Mouse (Mus musculus): ENCODE measurements at regions not wholly inside any gene's neighbourhood (a gene's known extent, or its start where the extent isn't known, plus 50 kb on each side); places are given as distances from the start of the nearest gene placed in this dataset.
"Not testable (repeated sequence)": the region's sequence is repeated elsewhere in the genome, so short reads cannot be mapped to it uniquely, and the experiment has no call there.

GRCm38 (mm10) chr4:22250276-22250675, 107.1 kb upstream of the Fbxl4 start:
- not testable (repeated sequence) for H3K9me3 ChIP-seq; H3K27me3 ChIP-seq; H3K9ac ChIP-seq; H3K27ac ChIP-seq; H3K4me2 ChIP-seq; H3K4me3 ChIP-seq (replicated peaks); H3K36me3 ChIP-seq (replicated peaks); H3K4me1 ChIP-seq; ATAC-seq (ENCODE audit: low FRiP score)
- WGBS, result 0% methylated on average over 1 of the region's 1 CpGs

- Histone ChIP-seq H3K27me3 (peaks cover 13% of the 10 kb centered on the region), H3K4me1 (no peaks in the 10 kb centered on the region), H3K9me3 (no peaks in the 10 kb centered on the region), H3K9ac (no peak overlapping the region), H3K4me2 (no peak overlapping the region), H3K4me3 (replicated peaks) (no peak overlapping the region), H3K36me3 (replicated peaks) (no peaks in the 10 kb centered on the region), H3K27ac (no peak overlapping the region)
- ATAC-seq (ENCODE audit: low FRiP score), result no peak; the same call in 1 of the 2 replicates
- 17% methylated on average over 6 of the region's 6 CpGs for WGBS
These were observed 93.4 kb upstream of the Fbxl4 start for GRCm38 (mm10) chr4:22263903-22264302.

- no peak overlapping the region for H3K4me2 ChIP-seq
- no peaks in the 10 kb centered on the region for H3K36me3 ChIP-seq (replicated peaks)
- H3K27ac ChIP-seq, result no peak overlapping the region
- H3K4me3 ChIP-seq (replicated peaks), result no peak overlapping the region
- no peak for ATAC-seq (ENCODE audit: low FRiP score)
- peaks cover 13% of the 10 kb centered on the region for H3K27me3 ChIP-seq
- WGBS, result 54% methylated on average over 6 of the region's 6 CpGs
- no peak overlapping the region for H3K9ac ChIP-seq
- no peaks in the 10 kb centered on the region for H3K9me3 ChIP-seq
- no peaks in the 10 kb centered on the region for H3K4me1 ChIP-seq
These were observed 88.3 kb upstream of the Fbxl4 start for GRCm38 (mm10) chr4:22269064-22269463.

GRCm38 (mm10) chr4:22274178-22274577, 83.2 kb upstream of the Fbxl4 start:
- Histone ChIP-seq H3K36me3 (replicated peaks) (no peaks in the 10 kb centered on the region), H3K9ac (no peak overlapping the region), H3K27me3 (no peaks in the 10 kb centered on the region), H3K9me3 (no peaks in the 10 kb centered on the region), H3K4me1 (no peaks in the 10 kb centered on the region), H3K27ac (no peak overlapping the region), H3K4me2 (no peak overlapping the region), H3K4me3 (replicated peaks) (no peak overlapping the region)
- WGBS, result 87% methylated on average over 4 of the region's 4 CpGs
- no peak for ATAC-seq (ENCODE audit: low FRiP score)

- ATAC-seq (ENCODE audit: low FRiP score), result no peak
These were observed 74.6 kb upstream of the Fbxl4 start for GRCm38 (mm10) chr4:22282536-22283323.

GRCm38 (mm10) chr4:22292169-22292568, 65.2 kb upstream of the Fbxl4 start:
- Histone ChIP-seq H3K9ac (no peak overlapping the region), H3K4me2 (no peak overlapping the region), H3K4me3 (replicated peaks) (no peak overlapping the region), H3K27me3 (no peaks in the 10 kb centered on the region), H3K4me1 (no peaks in the 10 kb centered on the region), H3K9me3 (no peaks in the 10 kb centered on the region), H3K27ac (no peak overlapping the region), H3K36me3 (replicated peaks) (no peaks in the 10 kb centered on the region)
- WGBS, result 65% methylated on average over 3 of the region's 3 CpGs
- no peak for ATAC-seq (ENCODE audit: low FRiP score)

More at GRCm38 (mm10) chr4:22282536-22283323, 74.6 kb upstream of the Fbxl4 start:
- H3K36me3 ChIP-seq (replicated peaks), result no peaks in the 10 kb centered on the region
- H3K9ac ChIP-seq, result no peak overlapping the region
- 71% methylated on average over 4 of the region's 4 CpGs for WGBS
- H3K9me3 ChIP-seq, result no peaks in the 10 kb centered on the region
- no peak overlapping the region for H3K4me3 ChIP-seq (replicated peaks)
- H3K4me2 ChIP-seq, result no peak overlapping the region
- no peak overlapping the region for H3K27ac ChIP-seq
- H3K27me3 ChIP-seq, result no peaks in the 10 kb centered on the region
- no peaks in the 10 kb centered on the region for H3K4me1 ChIP-seq

GRCm38 (mm10) chr4:22300206-22300605, 57.1 kb upstream of the Fbxl4 start:
- H3K36me3 ChIP-seq (replicated peaks), result no peaks in the 10 kb centered on the region
- no peak for ATAC-seq (ENCODE audit: low FRiP score)
- no peak overlapping the region for H3K4me2 ChIP-seq
- H3K4me3 ChIP-seq (replicated peaks), result no peak overlapping the region
- 0 out of 2 replicates have a peak, but pooled peaks cover 4% of the 10 kb centered on the region for H3K9me3 ChIP-seq
- 94% methylated on average over 7 of the region's 7 CpGs for WGBS
- H3K4me1 ChIP-seq, result peaks cover 10% of the 10 kb centered on the region
- H3K27ac ChIP-seq, result no peak overlapping the region
- H3K27me3 ChIP-seq, result no peaks in the 10 kb centered on the region
- no peak overlapping the region for H3K9ac ChIP-seq

DNA sequence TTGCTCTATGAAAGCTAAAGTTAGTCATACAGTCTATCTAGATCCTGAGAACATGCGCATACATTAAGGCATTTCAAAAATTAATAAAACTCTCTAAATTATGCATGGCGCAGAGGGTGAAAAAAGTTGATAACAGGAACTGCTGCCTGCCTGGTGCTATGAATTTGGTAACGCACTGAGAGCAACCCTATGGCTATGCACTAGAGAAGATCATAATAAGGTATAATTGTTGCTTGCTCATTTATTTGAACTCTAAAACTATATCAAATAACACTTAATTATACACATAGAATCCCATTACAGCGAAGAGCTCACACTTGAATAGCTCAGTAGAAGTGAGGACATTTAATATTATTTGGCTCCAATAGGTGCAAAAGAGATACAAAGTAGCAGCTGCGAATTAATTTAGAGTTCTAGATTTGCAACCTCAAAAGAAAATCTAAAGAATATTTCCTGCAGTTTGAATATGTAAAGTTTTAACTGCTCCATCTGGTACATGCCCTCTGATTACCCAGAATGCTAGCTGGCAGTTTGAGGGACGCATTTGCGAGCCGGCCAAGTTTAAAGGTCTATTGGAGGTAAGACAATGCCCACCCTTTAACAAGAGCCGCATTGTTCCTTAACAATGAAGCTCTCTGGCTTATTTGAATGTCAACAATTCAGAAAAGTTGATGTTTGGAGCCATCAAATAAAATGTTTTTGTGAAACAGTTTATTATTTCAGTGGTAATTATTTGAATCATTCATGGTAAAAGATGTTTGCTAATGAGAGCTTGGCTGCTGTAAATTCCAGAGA, 56.0 kb upstream of the Fbxl4 start:
- no peak overlapping the region for H3K9ac ChIP-seq
- H3K4me2 ChIP-seq, result 0 out of 2 replicates have a peak overlapping the region, but pooled peaks have one; percentile 15
- WGBS, result 43% methylated on average over 9 of the region's 9 CpGs

GRCm38 (mm10) chr4:22301943-22302215, 55.5 kb upstream of the Fbxl4 start:
- no peaks in the 10 kb centered on the region for H3K36me3 ChIP-seq (replicated peaks)

More for the DNA sequence above, 56.0 kb upstream of the Fbxl4 start:
- peak; percentile 89 for ATAC-seq (ENCODE audit: low FRiP score)
- H3K27ac ChIP-seq, result no peak overlapping the region
- no peak overlapping the region for H3K4me3 ChIP-seq (replicated peaks)
- no peaks in the 10 kb centered on the region for H3K36me3 ChIP-seq (replicated peaks)
- H3K9me3 ChIP-seq, result 0 out of 2 replicates have a peak, but pooled peaks cover 4% of the 10 kb centered on the region
- H3K4me1 ChIP-seq, result peaks cover 10% of the 10 kb centered on the region
- no peaks in the 10 kb centered on the region for H3K27me3 ChIP-seq

GRCm38 (mm10) chr4:22302262-22302661, 55.1 kb upstream of the Fbxl4 start:
- 0 out of 2 replicates have a peak, but pooled peaks cover 4% of the 10 kb centered on the region for H3K9me3 ChIP-seq
- no peak overlapping the region for H3K4me2 ChIP-seq
- H3K27me3 ChIP-seq, result no peaks in the 10 kb centered on the region
- H3K36me3 ChIP-seq (replicated peaks), result no peaks in the 10 kb centered on the region
- H3K9ac ChIP-seq, result no peak overlapping the region
- WGBS, result 73% methylated on average over 1 of the region's 1 CpGs
- no peak overlapping the region for H3K27ac ChIP-seq
- ATAC-seq (ENCODE audit: low FRiP score), result peak; percentile 1; the same call in 1 of the 2 replicates
- peaks cover 10% of the 10 kb centered on the region for H3K4me1 ChIP-seq
- H3K4me3 ChIP-seq (replicated peaks), result no peak overlapping the region

More at GRCm38 (mm10) chr4:22301943-22302215, 55.5 kb upstream of the Fbxl4 start:
- H3K9ac ChIP-seq, result no peak overlapping the region
- 0 out of 2 replicates have a peak overlapping the region, but pooled peaks have one; percentile 15 for H3K4me2 ChIP-seq
- no peak overlapping the region for H3K4me3 ChIP-seq (replicated peaks)
- no peak overlapping the region for H3K27ac ChIP-seq
- H3K27me3 ChIP-seq, result no peaks in the 10 kb centered on the region
- peak; percentile 75 for ATAC-seq (ENCODE audit: low FRiP score)
- peaks cover 10% of the 10 kb centered on the region for H3K4me1 ChIP-seq
- 0 out of 2 replicates have a peak, but pooled peaks cover 4% of the 10 kb centered on the region for H3K9me3 ChIP-seq
- WGBS, result 12% methylated on average over 4 of the region's 4 CpGs

All from forebrain, embryonic 12.5 days (tissue).